Mouse (Mus musculus) forebrain, postnatal 0 days (tissue): ENCODE data around the gene Gm45233. TPM values are rescaled to one million over a fixed set of nuclear protein-coding genes. Genes with fewer than 3 reads are reported as not detected.
A peak's percentile ranks its signal among the peaks of the same experiment; 100 is the strongest.

ENCODE experiments used
- ATAC-seq: fragments of 200-750 bp; cut with Nextera tagmentation; 2 replicates; pipeline ENCODE4 v1.8.0; 2017; ENCODE audit warnings: mild to moderate bottlenecking, moderate library complexity
- DNase-seq: peaks from one replicate; pipeline ENCODE4 v3.0.0-alpha.2; 2015
- H3K27ac ChIP-seq: fragments of 300-500 bp; sonication (generic); 2 replicates; pipeline ENCODE4 v1.5.1; 2014; ENCODE audit warnings: low read depth, mild to moderate bottlenecking, antibody characterized with exemption, low read length, moderate library complexity, mixed read lengths
- H3K27me3 ChIP-seq: fragments of 300-500 bp; sonication (generic); 2 replicates; pipeline ENCODE4 v1.6.1; 2014; ENCODE audit warnings: mild to moderate bottlenecking, low read length, mixed read lengths; ENCODE audit not compliant: insufficient read depth
- H3K36me3 ChIP-seq: fragments of 300-500 bp; sonication (generic); 2 replicates; pipeline ENCODE4 v1.6.1; 2014; ENCODE audit warnings: mild to moderate bottlenecking, moderate library complexity; ENCODE audit not compliant: insufficient read depth
- H3K4me1 ChIP-seq: fragments of 300-500 bp; sonication (generic); 2 replicates; pipeline ENCODE4 v1.6.1; 2014; ENCODE audit warnings: antibody characterized with exemption; ENCODE audit not compliant: insufficient read depth
- H3K4me2 ChIP-seq: fragments of 300-500 bp; sonication (generic); 2 replicates; pipeline ENCODE4 v1.6.1; 2014; ENCODE audit warnings: low read depth, mild to moderate bottlenecking, moderate library complexity
- H3K4me3 ChIP-seq: fragments of 300-500 bp; sonication (generic); 2 replicates; pipeline ENCODE4 v1.5.1; 2014; ENCODE audit warnings: low read depth, low read length, mixed read lengths
- H3K9ac ChIP-seq: fragments of 300-500 bp; sonication (generic); 2 replicates; pipeline ENCODE4 v1.6.1; 2014; ENCODE audit warnings: mild to moderate bottlenecking
- H3K9me3 ChIP-seq: fragments of 300-500 bp; sonication (generic); 2 replicates; pipeline ENCODE4 v1.6.1; 2016; ENCODE audit warnings: low read length
- CTCF ChIP-seq: sonication (generic); IDR thresholded peaks from 2 replicates; pipeline ENCODE4 v1.5.1; 2016; ENCODE audit warnings: antibody characterized with exemption, control low read depth, low read depth
- WGBS: fragments of 180-500 bp; shearing (Covaris S2); extraction: QIAGEN DNeasy Blood & Tissue Kit; methylation state at CpG from one replicate; pipeline ENCODE4 v1.1.7; 2014; 5-methylcytosine and 5-hydroxymethylcytosine counted together
- polyA plus RNA-seq: library from polyadenylated mRNA; unstranded; fragments of >200 nt; fragmentation: Nextera tagmentation; extraction: Ambion mirVana; gene quantifications from 2 replicates; pipeline ENCODE4 v1.2.1, GENCODE M21; 2015
- total RNA-seq: library from RNA; depleted of rRNA; stranded (reverse); fragments of >200 nt; gene quantifications from 2 replicates; pipeline ENCODE4 v1.2.3, GENCODE M21; 2014

Gm45233 gene
- total and polyA plus RNA-seq, 2 experiments from 2014 or later: 0.30 to 3.7 TPM

DNA sequence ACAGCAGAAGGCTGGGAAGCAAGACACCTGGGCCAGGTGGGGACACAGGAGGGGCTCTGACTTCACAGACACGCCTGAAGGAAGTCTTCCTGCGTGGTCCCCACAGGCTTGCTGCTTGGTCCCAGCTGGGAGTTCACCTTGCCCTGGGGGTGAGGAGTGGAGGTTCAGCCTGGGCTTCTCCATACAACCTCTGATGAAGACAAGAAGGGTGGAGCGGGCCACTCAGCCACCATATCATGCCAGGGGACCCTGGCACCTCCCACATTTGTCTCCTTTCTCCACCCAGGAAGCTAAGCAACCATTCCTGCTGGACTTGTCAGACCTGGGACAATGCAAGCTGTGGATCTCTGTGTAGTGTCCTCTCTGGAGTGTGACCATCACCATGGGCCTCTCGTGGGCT is 18.9 kb downstream of the Gm45233 start, which contains the start of gene Vsig10l:
Gene Vsig10l (plus strand): TSS at position 301 of the 400 bp plus-strand sequence.
- no peaks in the 10 kb centered on the region for H3K36me3 ChIP-seq

DNA sequence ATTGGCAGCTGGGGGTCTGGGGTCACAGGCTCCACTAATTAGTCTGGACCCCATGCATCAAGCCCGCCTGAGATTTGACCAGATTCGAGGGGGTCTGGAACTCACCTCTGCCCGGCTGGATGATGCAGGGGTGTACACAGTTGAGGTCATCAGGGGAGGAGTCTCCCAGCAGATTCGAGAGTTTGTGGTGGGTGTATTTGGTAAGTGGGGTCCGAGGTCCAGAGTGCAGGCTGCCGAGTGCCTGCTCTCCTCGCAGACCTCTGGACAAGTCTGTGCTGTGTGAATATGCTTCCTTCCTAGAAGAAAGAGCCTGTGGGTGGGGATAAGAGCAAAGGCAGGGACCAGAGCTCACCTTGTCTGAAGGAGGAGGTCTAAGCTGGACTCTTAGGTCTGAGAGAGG is 20.0 kb downstream of the Gm45233 start:
- 79% methylated on average over 7 of the region's 7 CpGs for WGBS
- Histone ChIP-seq H3K9me3 (no peaks in the 10 kb centered on the region), H3K4me3 (no peak overlapping the region), H3K27ac (no peak overlapping the region), H3K4me1 (no peaks in the 10 kb centered on the region), H3K4me2 (no peak overlapping the region), H3K36me3 (no peaks in the 10 kb centered on the region), H3K27me3 (no peaks in the 10 kb centered on the region), H3K9ac (no peak overlapping the region)
- no peak for DNase-seq
- no peak for TF ChIP-seq CTCF
- ATAC-seq: no peak

More for the DNA sequence above, 18.9 kb downstream of the Gm45233 start, which contains the start of gene Vsig10l:
- no peak for TF ChIP-seq CTCF
- WGBS: 66% methylated on average over 4 of the region's 4 CpGs
- Histone ChIP-seq H3K27ac (no peak within 1 kb of the TSS), H3K27me3 (no peaks in the 10 kb centered on the region), H3K4me2 (no peak within 1 kb of the TSS), H3K9ac (no peak within 1 kb of the TSS), H3K4me1 (no peaks in the 10 kb centered on the region), H3K4me3 (no peak within 1 kb of the TSS), H3K9me3 (no peaks in the 10 kb centered on the region)
- ATAC-seq (no peak), DNase-seq (no peak)

DNA sequence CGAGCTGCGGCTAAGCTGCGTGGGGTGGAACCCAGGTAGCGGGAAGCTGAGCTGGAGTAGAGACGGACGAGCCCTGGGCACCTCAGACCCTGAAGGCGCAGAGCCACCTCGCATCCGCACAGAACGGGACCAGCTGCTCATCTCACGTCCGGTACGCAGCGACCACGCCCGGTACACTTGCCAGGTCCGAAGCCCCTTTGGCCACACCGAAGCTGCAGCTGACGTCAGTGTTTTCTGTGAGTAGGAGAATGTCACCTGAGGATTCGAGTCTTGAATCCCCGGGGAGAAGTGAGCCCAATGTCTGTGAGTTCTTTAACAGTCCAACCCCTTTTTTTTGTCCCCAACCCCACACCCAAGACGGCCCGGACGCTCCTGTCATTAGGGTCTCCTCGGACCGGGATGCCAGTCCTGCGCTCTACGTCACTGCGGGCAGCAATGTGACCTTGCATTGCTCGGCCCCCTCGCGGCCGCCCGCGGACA is 21.0 kb downstream of the Gm45233 start:
- Histone ChIP-seq H3K27me3 (no peaks in the 10 kb centered on the region), H3K9me3 (no peaks in the 10 kb centered on the region), H3K36me3 (no peaks in the 10 kb centered on the region), H3K4me1 (no peaks in the 10 kb centered on the region), H3K9ac (peak overlapping the region; percentile 59), H3K4me3 (peak overlapping the region; percentile 44), H3K4me2 (peak overlapping the region; percentile 84), H3K27ac (no peak overlapping the region; the same call in 1 of the 2 replicates)
- WGBS: 9% methylated on average over 35 of the region's 35 CpGs
- no peak for DNase-seq
- TF ChIP-seq CTCF: no peak
- 0 out of 2 replicates have a peak, but pooled peaks have one; percentile 0 for ATAC-seq

DNA sequence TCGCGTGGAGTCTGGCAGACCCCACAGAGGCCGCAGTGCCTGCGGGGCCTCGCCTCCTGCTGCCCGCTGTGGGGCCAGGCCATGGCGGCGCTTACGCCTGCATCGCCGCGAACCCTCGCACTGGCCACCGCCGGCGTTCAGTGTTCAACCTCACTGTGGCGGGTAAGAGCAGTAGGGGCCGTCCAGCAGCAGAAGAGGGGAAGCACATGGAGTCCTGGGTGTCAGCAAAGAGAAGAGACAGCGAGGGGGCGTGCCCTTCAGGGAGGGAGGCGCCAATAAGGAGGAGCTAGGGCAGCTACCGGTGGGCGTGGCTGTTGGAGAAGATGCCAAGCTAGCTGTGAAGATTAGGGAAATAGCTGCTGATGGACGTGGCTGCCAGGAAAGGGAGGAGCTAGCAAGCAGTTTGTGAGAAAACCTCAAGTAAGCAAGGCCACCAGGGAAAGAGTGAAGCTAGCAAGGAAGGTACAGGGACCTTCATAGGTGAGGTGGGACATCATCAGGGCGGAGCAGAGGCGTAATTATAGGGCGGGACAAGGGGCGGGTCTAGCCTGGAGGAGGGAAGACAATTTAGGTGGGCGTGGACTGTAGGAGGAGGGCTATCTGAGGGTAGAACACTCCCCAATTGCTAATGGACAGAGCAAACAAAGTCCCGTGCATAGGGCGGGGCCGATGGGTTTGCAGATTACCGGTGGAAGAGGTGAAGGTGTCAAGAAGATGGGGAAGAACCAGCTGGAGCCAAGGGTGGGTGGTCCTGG is 21.6 kb downstream of the Gm45233 start:
- DNase-seq (peak; percentile 88), ATAC-seq (peak; percentile 78)
- Histone ChIP-seq H3K9ac (peak overlapping the region; percentile 59), H3K36me3 (no peaks in the 10 kb centered on the region), H3K9me3 (no peaks in the 10 kb centered on the region), H3K4me2 (peak overlapping the region; percentile 84), H3K4me3 (peak overlapping the region; percentile 44), H3K4me1 (no peaks in the 10 kb centered on the region), H3K27ac (no peak overlapping the region; the same call in 1 of the 2 replicates), H3K27me3 (no peaks in the 10 kb centered on the region)
- 1% methylated on average over 33 of the region's 33 CpGs for WGBS
- TF ChIP-seq CTCF: peak; percentile 56

DNA sequence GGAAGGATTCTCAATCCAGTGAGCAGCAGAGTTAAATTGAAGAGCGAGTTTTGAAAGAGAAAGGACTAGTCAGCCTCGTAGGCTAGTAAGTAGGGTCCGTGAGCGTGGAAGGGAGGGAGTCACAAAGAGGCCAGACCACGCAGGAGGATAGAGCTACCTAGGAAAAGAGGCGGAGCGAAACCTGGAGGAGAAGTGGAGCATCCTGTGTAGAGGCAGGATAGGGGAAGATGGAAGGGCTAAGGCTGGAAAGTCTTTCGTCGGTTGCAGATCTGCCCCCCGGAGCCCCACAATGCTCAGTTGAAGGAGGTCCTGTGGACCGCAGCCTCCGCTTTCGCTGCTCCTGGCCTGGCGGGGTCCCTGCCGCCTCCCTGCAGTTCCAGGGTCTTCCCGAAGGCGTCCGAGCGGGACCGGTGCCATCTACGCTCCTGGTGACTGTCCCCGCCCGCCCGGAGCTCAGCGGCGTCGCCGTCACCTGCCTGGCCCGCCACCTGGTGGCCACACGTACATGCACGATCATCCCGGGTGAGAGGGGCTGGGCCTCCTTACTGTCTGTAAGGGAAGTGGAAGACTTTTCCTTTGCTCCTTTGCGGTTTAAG is 22.3 kb downstream of the Gm45233 start:
- H3K27me3 ChIP-seq: no peaks in the 10 kb centered on the region
- ATAC-seq: peak; percentile 82
- H3K4me3 ChIP-seq: peak overlapping the region; percentile 44
- peak; percentile 94 for TF ChIP-seq CTCF
- H3K9me3 ChIP-seq: no peaks in the 10 kb centered on the region
- no peaks in the 10 kb centered on the region for H3K4me1 ChIP-seq
- peak overlapping the region; percentile 43 for H3K9ac ChIP-seq
- H3K36me3 ChIP-seq: no peaks in the 10 kb centered on the region
- DNase-seq: peak; percentile 86
- 3% methylated on average over 33 of the region's 33 CpGs for WGBS
- 0 out of 2 replicates have a peak overlapping the region, but pooled peaks have one; percentile 15 for H3K27ac ChIP-seq
- H3K4me2 ChIP-seq: peak overlapping the region; percentile 84

DNA sequence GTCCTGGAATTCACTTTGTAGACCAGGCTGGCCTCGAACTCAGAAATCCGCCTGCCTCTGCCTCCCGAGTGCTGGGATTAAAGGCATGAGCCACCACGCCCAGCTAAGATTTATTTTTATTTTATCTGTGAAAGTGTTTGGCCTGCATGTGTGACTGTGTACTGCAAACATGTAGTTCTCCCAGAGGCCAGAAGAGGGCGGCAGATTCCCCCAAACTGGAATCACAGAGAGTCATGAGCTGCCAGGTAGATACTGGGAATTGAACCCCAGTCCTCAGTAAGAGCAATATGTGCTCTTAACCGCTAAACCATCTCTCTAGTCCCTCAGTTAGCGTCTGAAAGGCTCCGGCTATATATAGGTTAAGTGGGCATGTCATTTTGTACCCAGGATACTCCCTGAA is 26.4 kb downstream of the Gm45233 start:
- no peak for ATAC-seq
- TF ChIP-seq CTCF: peak; percentile 62
- peak; percentile 49 for DNase-seq
- no peak overlapping the region for H3K9ac ChIP-seq
- H3K9me3 ChIP-seq: no peaks in the 10 kb centered on the region
- no peak overlapping the region for H3K4me2 ChIP-seq
- no peak overlapping the region for H3K27ac ChIP-seq
- no peak overlapping the region for H3K4me3 ChIP-seq
- H3K27me3 ChIP-seq: no peaks in the 10 kb centered on the region
- WGBS: 43% methylated on average over 8 of the region's 8 CpGs
- no peaks in the 10 kb centered on the region for H3K4me1 ChIP-seq
- H3K36me3 ChIP-seq: peaks cover 8% of the 10 kb centered on the region; the same call in 1 of the 2 replicates

DNA sequence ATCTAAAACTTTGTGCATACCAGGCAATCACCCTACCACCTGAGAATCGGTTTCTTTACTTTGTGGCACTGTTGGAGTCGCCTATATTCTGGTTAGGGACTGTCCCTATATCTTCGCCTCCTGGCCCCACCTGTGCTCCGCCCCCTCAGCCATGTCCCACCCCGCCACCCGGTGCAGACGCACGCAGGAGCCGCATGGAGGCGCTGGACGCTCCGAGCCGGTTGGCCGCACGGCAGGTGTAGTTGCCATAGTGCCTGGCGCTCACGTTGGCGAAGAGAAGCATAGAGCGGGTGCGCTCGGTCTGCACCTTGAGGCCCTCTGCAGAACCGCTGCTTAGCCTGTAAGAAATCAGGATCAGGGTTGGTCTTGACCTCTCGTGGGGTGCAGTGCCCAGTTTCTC is 31.8 kb downstream of the Gm45233 start:
- peak; percentile 30; the same call in 1 of the 2 replicates for ATAC-seq
- no peak for DNase-seq
- no peak overlapping the region for H3K4me3 ChIP-seq
- 22% methylated on average over 23 of the region's 23 CpGs for WGBS
- H3K4me1 ChIP-seq: no peaks in the 10 kb centered on the region
- TF ChIP-seq CTCF: peak; percentile 37; the same call in 1 of the 2 replicates
- H3K4me2 ChIP-seq: no peak overlapping the region
- no peak overlapping the region for H3K27ac ChIP-seq
- H3K9me3 ChIP-seq: no peaks in the 10 kb centered on the region
- H3K36me3 ChIP-seq: peaks cover 26% of the 10 kb centered on the region
- H3K27me3 ChIP-seq: no peaks in the 10 kb centered on the region
- no peak overlapping the region for H3K9ac ChIP-seq
